Mouse (Mus musculus) liver (tissue): ENCODE results near the gene Mia2.
"Not testable (repeated sequence)": the region's sequence is repeated elsewhere in the genome, so short reads cannot be mapped to it uniquely, and the experiment has no call there.

Experiments used
- DNase-seq: peaks from one replicate; pipeline ENCODE4 v3.0.0-alpha.2; 2020; ENCODE audit warnings: mixed read lengths

The Mia2 gene

DNA sequence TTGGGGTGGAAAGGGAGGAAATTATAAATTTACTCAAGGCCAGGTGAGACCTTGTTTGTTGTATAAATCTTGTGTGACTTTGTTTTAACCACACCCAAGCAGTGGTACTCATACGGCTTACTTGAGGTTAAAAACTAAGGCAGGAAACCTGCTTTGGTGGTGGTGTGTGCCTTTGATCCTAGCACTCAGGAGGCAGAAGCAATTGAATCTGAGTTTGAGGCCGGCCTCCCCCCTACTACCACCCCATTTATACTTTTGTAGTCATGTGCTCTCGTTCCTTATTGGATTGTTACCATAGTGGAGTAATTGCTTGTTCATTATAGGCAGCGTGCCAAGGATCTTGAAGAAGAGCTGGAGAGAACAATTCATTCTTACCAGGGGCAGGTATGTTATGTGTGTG is 74.3 kb downstream of the Mia2 start:
- no peak for DNase-seq

DNA sequence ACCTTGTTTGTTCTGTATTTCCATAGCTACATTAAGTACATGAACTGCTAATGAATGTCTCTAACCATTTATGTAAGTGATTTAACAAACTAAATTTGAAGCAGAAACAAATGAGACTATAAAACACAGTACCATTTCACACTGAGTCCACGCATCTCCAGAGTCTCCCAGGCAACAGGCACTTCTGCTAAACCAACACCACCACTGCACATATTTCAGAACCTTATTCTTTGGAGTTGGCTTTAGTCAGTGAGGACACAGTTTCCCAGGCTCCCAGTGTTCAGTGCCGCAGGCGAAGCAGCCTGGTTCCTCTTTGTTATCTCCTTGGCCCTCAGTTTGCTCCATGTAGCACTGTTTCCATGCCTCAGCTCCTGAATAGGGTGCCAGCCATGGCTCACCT is 82.2 kb downstream of the Mia2 start:
- DNase-seq = no peak

GRCm38 (mm10) chr12:59188086-59188682 is 92.6 kb downstream of the Mia2 start:
- no peak for DNase-seq

DNA sequence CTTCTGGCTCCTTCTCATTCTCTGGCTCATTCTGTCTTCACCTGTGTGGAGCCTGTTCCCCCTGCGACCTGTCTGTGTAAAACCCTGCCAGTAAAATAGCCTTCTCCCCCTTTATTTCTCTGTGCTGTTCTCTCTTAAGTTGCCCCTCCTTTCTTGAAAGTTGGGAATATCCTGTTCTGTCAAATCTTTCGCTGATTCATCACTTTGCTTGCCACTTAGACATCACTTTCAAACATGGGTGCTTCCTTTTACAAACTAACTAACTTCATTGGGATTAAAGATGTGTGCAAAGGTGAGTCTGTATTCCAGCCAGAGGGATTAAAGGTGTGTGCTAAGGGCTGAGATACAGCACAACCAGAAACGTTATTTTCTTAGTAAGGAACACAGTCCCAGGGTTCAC is 98.0 kb downstream of the Mia2 start:
- DNase-seq = no peak

DNA sequence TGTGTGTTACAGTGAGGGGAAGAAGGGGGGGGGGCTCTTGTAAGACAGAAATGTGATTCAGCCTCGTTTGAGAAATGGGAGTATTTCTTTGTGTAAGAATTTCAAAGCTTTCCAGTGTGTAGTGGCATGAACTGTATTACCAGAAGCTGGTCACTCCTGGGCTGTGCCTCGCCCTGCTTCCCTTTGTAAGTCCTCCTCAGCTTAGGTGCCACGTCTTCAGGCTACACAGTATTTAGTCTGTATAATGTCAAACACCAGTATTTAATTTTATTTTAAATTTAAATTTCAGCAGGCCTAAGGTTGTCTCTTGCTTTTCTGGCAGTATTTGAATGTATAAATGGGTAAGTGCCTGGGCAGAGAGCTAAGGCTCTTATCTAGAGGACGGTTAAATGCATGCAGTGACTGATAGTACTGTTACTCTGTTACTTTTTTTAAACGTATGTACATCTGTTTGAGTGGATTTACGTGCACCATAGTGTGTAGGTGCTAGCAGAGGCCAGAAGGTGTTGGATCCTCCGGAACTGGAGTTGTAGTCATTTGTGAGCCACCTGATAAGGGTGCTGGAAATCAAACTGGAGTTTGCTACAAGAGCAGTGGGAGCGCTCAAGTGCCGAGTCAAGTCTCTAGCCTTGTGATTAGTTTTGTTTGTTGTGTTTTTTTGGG is 98.9 kb downstream of the Mia2 start:
- peak; percentile 39 for DNase-seq

GRCm38 (mm10) chr12:59195065-59195464 is 99.5 kb downstream of the Mia2 start:
- no peak for DNase-seq

DNA sequence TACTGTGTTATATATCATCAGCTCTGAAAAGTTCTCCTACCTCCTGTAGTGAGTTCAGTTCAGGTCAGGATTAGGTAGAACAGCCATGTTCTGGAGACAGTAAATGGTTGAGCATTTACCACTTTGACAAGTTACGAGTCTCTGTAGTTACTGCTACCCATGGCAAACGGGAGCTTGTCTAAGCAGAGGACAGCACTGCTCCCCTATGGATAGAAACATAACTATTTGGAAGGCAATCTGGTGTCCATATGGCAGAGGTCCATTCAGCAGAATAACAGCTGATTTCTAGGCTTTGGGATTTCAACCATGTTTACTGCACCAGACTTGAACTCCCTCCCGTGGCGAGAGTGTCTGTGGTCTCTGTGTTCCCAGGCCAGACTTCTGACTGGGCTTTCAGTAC is 100.3 kb downstream of the Mia2 start:
- DNase-seq = no peak

DNA sequence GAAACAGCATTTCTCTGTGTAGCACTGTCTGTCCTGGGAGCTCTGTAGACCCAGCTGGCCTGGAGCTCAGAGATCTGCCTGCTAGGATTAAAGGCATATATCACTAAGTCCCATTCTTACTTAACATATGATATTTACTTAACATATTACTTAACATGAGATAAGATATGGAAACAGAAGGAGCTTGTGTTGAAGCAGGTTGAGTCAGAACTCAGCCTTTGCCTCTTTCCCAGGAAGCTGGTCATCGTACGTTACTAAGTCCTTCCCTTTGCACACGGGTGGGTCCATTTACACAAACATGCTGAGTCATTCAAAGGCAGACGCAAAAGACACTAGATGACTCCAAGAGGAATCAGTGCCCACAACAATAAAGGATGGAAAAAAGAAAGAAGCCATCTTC is 103.2 kb downstream of the Mia2 start:
- DNase-seq = no peak

DNA sequence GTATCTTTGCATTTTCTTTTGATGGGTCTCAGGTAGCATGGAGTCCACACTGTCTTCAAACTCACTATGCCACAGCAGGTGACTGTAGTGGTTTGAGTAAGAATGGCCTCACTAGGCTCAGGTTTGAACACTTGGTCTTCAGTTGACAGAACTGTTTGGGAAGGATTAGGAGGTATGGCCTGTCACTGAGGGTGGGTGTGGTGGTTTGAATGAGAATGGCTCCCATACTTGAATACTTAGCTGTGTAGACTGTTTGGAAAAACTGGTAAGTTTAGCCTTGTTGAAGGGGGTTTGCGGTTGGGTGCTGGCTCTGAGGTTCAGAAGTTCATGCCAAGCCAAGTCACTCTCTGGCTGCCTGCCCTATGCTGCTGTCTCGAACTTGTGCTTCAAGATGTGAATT is 103.8 kb downstream of the Mia2 start:
- no peak for DNase-seq

- no peak for DNase-seq
Measured at GRCm38 (mm10) chr12:59205571-59205970, 110.0 kb downstream of the Mia2 start.

DNA sequence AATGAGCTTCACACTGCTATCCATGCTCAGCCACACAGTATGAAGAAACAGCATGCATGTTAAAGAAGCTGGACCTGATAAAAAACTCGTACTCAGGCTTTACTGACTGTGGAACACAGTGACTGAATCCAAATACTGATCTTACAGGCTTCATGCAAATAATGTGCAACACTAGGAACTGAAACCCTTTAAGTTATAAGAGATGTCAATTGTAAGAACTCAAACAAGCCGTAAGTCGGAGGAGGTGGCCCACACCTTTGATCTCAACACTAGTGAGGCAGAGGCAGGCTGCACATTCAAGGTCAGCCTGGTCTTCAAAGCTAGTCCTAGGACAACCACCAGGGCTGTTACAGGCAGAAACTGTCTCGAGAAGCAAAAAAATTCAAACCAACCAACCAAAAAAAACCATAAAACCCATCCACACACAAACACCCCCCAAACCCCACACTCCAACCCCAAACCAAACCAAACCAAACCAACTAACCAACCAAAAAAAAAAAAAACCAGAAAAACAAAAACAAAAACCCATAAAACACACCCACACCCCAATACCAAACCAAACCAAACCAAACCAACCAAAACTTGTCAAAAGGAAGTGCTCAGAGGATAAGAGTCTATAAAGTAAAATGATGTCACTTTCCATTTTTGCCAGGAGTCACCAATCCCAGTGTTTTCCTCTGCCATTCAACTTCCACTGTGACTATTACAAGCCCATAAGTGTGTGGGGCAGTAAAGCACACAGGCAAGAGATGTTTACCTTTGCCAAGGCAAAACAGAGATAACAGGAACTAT is 110.8 kb downstream of the Mia2 start:
- no peak for DNase-seq

DNA sequence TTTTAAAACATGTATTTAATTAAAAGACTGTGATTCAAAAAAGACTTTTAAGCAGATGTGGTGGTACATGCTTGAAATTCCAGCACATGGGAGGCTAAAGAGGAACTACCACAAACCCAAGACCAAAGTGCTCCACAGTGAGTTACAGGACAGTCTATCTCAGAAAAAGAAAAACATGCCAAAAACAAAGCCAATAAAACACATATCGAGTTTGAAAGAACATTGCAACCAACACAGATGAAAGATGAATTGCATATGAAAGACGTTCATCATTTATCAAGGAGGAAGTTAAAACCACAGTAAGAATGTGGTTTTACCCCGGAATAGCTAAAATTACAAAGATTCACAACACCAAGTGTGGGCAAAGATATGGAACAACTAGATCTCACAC is 111.4 kb downstream of the Mia2 start:
- DNase-seq = no peak

DNA sequence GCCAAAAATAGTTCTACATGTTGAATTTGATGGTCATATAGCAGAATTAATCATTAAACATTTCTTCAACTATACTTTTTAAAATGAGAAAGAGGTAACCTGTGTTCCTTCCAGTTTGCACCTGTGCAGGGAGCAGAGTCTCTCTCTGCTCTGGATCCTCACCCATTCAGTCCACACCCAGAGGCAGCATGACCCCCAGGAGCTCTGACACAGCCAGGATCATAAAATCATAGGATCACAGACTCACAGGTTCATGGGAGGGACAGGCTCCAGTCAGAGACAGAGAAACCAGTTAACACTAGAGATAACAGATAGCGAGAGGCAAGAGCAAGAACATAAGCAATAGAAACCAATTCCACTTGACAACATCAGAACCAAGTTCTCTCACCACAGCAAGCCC is 112.2 kb downstream of the Mia2 start:
- DNase-seq = no peak

DNA sequence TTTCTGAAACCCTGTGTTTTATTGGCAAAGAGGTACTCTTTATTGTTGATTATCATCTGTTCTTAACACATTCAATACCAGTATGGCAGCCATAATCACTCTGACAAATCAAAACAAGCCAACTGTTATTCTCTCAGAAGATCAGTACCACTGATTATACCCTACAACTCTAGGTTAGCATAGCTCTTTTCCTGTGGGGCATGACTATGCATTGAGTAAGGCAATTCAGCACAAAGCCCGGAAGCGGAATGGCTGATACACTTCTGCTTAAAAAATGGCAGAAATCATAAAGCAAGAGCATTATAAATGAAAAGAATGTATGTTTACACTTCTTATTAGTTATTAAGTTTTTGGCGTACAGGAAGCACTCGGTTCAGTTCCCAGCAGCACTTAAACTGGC is 120.6 kb downstream of the Mia2 start:
- DNase-seq = no peak

DNA sequence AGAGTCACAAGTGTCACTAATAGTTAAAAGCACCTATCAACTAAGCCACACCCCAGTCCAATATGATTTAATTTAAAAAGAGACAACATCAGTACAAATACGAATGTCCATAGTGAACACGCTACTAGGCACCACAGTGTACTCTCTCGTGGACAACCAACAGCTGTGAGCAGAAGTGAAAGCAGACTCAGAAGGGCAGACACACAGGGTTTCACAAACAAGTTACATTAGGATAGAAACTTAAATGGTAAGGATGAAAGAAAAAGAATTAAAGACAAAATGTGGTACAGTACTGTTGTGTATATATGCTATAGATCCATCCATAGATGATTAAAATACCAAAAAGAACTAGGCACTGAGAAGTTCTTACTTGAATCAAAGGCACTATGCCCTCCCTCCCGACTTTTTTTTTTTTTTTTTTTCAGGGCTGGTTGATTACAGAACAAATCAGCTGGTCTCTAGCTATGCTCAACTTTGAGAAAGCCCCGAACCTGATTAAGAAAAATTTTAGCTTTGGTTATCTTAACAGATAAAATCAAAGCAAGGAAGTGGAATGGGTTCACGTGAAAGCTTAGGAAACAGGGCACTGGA is 121.2 kb downstream of the Mia2 start:
- DNase-seq = no peak

DNA sequence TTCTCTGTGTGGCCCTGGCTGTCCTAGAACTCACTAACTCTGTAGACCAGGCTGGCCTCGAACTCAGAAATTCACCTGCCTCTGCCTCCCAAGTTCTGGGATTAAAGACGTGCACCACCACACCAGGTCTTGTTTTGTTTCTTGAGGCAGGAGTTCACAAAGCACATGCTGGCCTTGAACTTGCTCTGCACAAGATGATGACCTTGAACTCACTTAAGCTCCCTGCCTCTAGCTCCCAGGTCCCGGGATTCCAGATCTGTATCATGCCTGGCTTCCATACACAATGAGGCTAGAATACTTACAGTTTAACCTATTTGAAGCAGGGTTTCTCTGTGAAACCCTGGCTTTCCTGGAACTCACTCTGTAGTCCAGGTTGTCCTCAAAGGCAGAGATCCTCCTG is 121.7 kb downstream of the Mia2 start:
- no peak for DNase-seq

DNA sequence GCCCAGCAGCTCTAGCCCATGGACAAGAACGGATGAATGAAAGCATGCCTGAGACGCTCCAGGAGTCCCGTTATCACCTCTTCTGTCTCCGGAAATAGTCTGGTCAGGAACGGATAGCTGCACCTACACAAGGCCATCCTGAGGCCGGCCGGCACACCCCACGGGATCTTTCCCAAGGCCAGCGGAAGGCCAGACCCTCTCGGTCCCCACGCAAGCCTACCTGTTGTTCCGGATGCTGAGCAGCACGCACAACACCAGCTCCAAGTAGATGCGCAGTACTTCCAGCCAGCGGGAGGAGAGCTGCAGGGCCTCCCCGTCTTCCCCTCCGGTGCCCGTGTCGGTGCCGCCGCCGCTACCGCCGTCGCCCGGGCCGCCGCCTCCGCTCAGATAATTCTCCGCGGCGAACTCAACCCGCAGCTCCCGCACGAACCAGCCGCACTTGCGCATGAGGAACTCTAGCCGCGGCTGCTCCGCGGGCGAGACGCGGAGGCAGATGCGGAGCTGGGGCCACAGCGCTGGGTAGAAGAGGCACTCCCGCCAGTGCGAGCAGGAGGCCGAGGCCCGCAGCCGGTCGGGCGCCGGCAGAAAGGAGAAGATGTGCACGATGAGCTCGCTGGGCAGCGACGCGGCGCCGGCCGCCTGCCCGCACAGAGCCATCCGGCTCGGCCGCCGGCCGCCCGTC is 123.2 kb downstream of the Mia2 start:
- peak; percentile 59 for DNase-seq

DNA sequence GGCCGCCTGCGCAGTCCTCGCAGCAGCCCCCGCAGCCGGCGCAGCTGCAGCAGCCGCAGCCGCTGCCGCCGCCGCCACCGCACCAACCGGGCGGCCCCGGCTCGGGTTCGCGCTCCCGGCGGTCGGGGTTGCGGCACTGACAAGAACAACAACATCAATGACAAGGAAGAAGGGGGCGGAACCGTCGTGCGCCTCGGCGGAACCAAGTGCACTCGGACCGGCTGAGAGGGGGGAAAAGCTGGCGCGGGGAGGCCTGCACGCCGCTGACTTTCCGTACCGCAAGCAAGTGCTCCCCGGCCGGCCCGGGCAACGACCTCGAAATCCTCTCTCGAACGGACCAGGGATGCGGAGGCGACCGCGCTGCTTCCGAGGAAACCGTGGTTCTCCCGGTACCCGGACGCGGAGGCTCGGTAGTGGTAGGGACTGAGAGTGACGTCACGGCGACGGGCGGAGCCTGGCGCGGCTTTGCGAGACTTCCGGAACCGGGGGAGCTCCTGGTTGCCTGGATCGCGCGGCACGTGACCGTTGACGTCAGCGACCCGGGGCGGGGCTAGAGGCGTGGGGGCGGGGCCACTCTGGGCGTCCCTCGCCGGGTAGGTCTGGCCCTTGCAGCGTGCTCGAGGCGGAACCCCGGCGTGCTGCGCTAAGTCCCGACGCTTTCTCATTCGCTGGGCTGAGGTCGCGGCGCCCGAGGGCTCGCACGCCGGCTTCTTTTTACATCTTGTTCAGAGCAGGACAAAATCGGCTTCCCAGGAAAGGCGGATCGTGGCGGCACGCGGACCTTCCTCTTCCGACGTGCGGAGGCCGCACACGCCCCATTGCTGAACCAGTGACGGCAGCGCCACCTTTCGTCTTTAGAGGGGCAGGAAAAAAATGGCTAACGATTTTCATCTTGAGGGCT is 124.0 kb downstream of the Mia2 start, which contains the start of gene Fbxo33:
Gene Fbxo33, minus strand, starts transcription at position 401 of the 901 bp plus-strand sequence.
- DNase-seq = peak; percentile 100

- DNase-seq = no peak
Measured at GRCm38 (mm10) chr12:59228401-59228800, 132.8 kb downstream of the Mia2 start.

DNA sequence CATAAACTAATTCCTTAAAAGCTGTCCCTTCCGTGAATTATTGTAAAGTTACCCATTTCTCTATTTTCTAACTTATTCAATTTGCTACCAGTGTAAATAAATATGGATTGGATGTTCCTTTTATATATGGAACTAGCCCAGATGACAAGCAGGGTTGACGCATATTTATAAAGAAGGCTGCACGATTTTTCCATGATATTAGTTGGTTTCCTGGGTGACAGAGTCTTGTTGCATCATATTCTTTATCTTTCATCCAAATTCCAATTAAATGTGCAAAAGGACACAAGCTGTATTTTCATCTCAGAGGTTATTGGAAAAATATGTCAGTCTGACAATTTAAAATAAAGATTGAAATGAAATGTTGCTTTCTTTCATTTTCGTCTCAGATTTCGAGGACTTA is 142.8 kb downstream of the Mia2 start:
- no peak for DNase-seq

GRCm38 (mm10) chr12:59241031-59241430 is 145.4 kb downstream of the Mia2 start:
- DNase-seq = not testable (repeated sequence)
